Mouse (Mus musculus): ENCODE measurements at regions not wholly inside any gene's neighbourhood (a gene's known extent, or its start where the extent isn't known, plus 50 kb on each side); places are given as distances from the start of the nearest gene placed in this dataset.
A peak's percentile ranks its signal among the peaks of the same experiment; 100 is the strongest.
"Not testable (repeated sequence)": the region's sequence is repeated elsewhere in the genome, so short reads cannot be mapped to it uniquely, and the experiment has no call there.

DNA sequence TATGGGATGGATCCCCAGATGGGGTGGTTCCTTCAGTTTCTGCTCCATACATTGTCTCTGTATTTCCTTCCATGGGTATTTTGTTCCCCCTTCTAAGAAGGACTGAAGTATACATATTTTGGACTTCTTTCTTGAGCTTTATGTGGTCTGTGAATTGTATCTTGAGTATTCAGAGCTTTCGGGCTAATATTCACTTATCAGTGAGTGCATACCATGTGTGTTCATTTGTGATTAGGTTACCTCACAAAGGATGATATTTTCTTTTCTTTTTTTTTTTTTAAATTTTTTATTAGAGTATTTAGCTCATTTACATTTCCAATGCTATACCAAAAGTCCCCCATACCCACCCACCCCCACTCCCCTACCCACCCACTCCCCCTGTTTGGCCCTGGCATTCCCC is 657.8 kb downstream of the Kcnt2 start:
- not testable (repeated sequence) for H3K36me3 ChIP-seq (ENCODE audit: control insufficient read depth, insufficient read depth, low read length); DNase-seq (ENCODE audit: low spot score); ATAC-seq (ENCODE audit: insufficient number of reproducible peaks, low FRiP score, low TSS enrichment, low read depth); H3K4me1 ChIP-seq (ENCODE audit: control insufficient read depth, insufficient read depth, low read length); H3K27ac ChIP-seq (replicated peaks; ENCODE audit: low read depth, low read length); H3K9me3 ChIP-seq (ENCODE audit: control insufficient read depth, low read length); H3K9ac ChIP-seq (ENCODE audit: low read length); H3K4me3 ChIP-seq (ENCODE audit: low read depth, low read length); H3K27me3 ChIP-seq (ENCODE audit: control insufficient read depth, insufficient read depth, low read length); H3K4me2 ChIP-seq (ENCODE audit: low read depth, severe bottlenecking)
- 77% methylated on average over 1 of the region's 1 CpGs for WGBS

DNA sequence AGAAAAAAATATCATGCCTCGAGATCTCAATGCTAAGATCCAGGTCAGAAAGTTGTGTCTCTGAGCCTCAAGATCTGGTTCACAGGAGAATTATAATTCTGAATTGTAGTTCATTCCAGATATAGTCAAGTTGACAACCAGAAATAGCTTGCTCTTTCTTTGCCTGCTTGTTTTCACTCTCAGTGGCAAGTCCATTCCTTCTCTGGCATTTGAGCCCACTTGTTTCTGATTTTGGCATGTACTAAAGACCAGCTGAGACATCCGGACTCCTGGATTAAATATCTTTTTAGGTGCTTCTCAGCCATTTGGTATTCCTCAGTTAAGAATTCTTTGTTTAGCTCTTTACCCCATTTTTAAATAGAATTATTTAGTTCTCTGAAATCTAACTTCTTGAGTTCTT is 667.6 kb downstream of the Kcnt2 start:
- WGBS: 81% methylated on average over 2 of the region's 2 CpGs
- ATAC-seq (ENCODE audit: insufficient number of reproducible peaks, low FRiP score, low TSS enrichment, low read depth) (no peak), DNase-seq (ENCODE audit: low spot score) (no peak)
- no peak overlapping the region for H3K4me2 ChIP-seq (ENCODE audit: low read depth, severe bottlenecking)
- H3K9me3 ChIP-seq (ENCODE audit: control insufficient read depth, low read length): no peaks in the 10 kb centered on the region
- no peak overlapping the region for H3K9ac ChIP-seq (ENCODE audit: low read length)
- no peaks in the 10 kb centered on the region for H3K36me3 ChIP-seq (ENCODE audit: control insufficient read depth, insufficient read depth, low read length)
- H3K27ac ChIP-seq (replicated peaks; ENCODE audit: low read depth, low read length): no peak overlapping the region
- no peaks in the 10 kb centered on the region for H3K27me3 ChIP-seq (ENCODE audit: control insufficient read depth, insufficient read depth, low read length)
- no peaks in the 10 kb centered on the region for H3K4me1 ChIP-seq (ENCODE audit: control insufficient read depth, insufficient read depth, low read length)
- H3K4me3 ChIP-seq (ENCODE audit: low read depth, low read length): no peak overlapping the region

DNA sequence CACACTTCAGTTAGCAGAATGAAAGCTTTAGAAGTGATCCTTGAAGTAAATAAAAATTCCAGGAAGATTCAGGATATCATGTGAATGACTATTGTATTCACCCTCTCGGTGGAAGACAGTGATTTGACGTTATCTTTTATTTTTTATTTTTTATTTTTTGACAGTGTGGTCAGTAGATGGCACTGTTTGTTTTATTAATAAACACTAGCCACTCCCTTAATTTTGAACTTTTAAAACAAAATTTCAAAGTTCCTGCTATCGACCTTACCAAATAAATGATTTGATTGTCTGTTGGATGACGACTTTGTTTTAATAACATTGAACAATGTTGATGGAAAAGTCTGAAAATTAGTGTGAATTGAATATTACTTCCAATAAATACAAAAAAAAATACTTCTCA is 694.4 kb downstream of the Kcnt2 start:
- Histone ChIP-seq H3K9me3 (ENCODE audit: control insufficient read depth, low read length) (no peaks in the 10 kb centered on the region), H3K27ac (replicated peaks; ENCODE audit: low read depth, low read length) (no peak overlapping the region), H3K4me1 (ENCODE audit: control insufficient read depth, insufficient read depth, low read length) (no peaks in the 10 kb centered on the region), H3K4me3 (ENCODE audit: low read depth, low read length) (no peak overlapping the region), H3K4me2 (ENCODE audit: low read depth, severe bottlenecking) (no peak overlapping the region), H3K27me3 (ENCODE audit: control insufficient read depth, insufficient read depth, low read length) (no peaks in the 10 kb centered on the region), H3K36me3 (ENCODE audit: control insufficient read depth, insufficient read depth, low read length) (no peaks in the 10 kb centered on the region), H3K9ac (ENCODE audit: low read length) (no peak overlapping the region)
- 80% methylated on average over 4 of the region's 4 CpGs for WGBS
- no peak for ATAC-seq (ENCODE audit: insufficient number of reproducible peaks, low FRiP score, low TSS enrichment, low read depth)
- DNase-seq (ENCODE audit: low spot score): no peak

DNA sequence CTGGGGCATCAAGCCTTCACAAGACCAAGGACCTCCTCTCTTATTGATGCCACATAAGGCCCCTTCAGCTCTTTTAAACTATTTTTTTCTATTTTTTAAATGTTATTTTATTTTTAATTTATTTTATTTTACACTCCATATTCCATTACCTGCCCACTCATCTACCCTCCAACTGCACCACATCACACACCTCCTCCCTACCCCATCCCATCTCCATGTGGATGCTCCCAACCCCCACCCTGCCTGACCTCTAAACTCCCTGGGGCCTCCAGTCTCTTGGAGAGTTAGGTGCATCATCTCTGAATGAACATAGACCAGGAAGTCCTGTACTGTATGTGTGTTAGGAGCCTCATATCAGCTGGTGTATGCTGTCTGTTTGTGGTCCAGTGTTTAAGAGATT is 712.9 kb downstream of the Kcnt2 start:
- Histone ChIP-seq H3K9ac (ENCODE audit: low read length) (no peak overlapping the region), H3K4me2 (ENCODE audit: low read depth, severe bottlenecking) (no peak overlapping the region), H3K4me1 (ENCODE audit: control insufficient read depth, insufficient read depth, low read length) (no peaks in the 10 kb centered on the region), H3K27me3 (ENCODE audit: control insufficient read depth, insufficient read depth, low read length) (no peaks in the 10 kb centered on the region), H3K27ac (replicated peaks; ENCODE audit: low read depth, low read length) (no peak overlapping the region), H3K4me3 (ENCODE audit: low read depth, low read length) (no peak overlapping the region), H3K9me3 (ENCODE audit: control insufficient read depth, low read length) (no peaks in the 10 kb centered on the region), H3K36me3 (ENCODE audit: control insufficient read depth, insufficient read depth, low read length) (no peaks in the 10 kb centered on the region)
- ATAC-seq (ENCODE audit: insufficient number of reproducible peaks, low FRiP score, low TSS enrichment, low read depth) (peak; percentile 62; the same call in 1 of the 2 replicates), DNase-seq (ENCODE audit: low spot score) (no peak)

DNA sequence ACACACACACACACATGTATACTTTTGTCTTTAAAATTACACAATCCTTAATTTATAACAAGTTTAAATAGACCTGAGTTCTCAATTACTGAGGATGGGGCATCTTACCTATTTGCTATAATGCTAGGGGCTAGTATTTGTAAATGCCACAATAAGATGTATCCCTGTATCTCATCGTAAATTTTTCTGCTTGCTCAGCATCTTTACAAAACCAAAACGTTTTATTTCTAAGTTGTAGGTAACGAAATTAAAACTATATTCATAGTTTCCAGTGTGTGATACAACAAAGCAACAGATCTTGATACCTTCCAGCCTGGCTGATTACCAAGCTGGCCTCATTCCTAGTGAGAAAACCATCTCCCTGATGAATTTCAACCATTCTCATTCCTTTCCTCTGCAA is 755.9 kb downstream of the Kcnt2 start:
- Histone ChIP-seq H3K27me3 (ENCODE audit: control insufficient read depth, insufficient read depth, low read length) (no peaks in the 10 kb centered on the region), H3K4me3 (ENCODE audit: low read depth, low read length) (no peak overlapping the region), H3K9ac (ENCODE audit: low read length) (no peak overlapping the region), H3K27ac (replicated peaks; ENCODE audit: low read depth, low read length) (no peak overlapping the region), H3K36me3 (ENCODE audit: control insufficient read depth, insufficient read depth, low read length) (no peaks in the 10 kb centered on the region), H3K9me3 (ENCODE audit: control insufficient read depth, low read length) (no peaks in the 10 kb centered on the region), H3K4me2 (ENCODE audit: low read depth, severe bottlenecking) (no peak overlapping the region), H3K4me1 (ENCODE audit: control insufficient read depth, insufficient read depth, low read length) (no peaks in the 10 kb centered on the region)
- no peak for ATAC-seq (ENCODE audit: insufficient number of reproducible peaks, low FRiP score, low TSS enrichment, low read depth)
- 67% methylated on average over 3 of the region's 3 CpGs for WGBS
- DNase-seq (ENCODE audit: low spot score): no peak

All from limb, embryonic 11.5 days (tissue).